Mouse (Mus musculus) midbrain, postnatal 0 days (tissue): ENCODE measurements around the gene Spdye4c. TPM values are rescaled to one million over a fixed set of nuclear protein-coding genes. Genes with fewer than 3 reads are reported as not detected.

ENCODE experiments used
- ATAC-seq: fragments of 200-750 bp; cut with Nextera tagmentation; 2 replicates; pipeline ENCODE4 v1.8.0; 2017; ENCODE audit warnings: moderate number of reproducible peaks, mild to moderate bottlenecking, moderate TSS enrichment, moderate library complexity; ENCODE audit not compliant: low FRiP score
- DNase-seq: peaks from one replicate; pipeline ENCODE4 v3.0.0-alpha.2; 2015; ENCODE audit warnings: low spot score
- H3K27ac ChIP-seq: fragments of 300-500 bp; sonication (generic); 2 replicates; pipeline ENCODE4 v1.5.1; 2014; ENCODE audit warnings: low read depth, mild to moderate bottlenecking, low read length, mixed read lengths
- H3K27me3 ChIP-seq: fragments of 300-500 bp; sonication (generic); 2 replicates; pipeline ENCODE4 v1.6.1; 2014; ENCODE audit warnings: low read length, control low read depth, mixed read lengths; ENCODE audit not compliant: insufficient read depth
- H3K36me3 ChIP-seq: fragments of 300-500 bp; sonication (generic); 2 replicates; pipeline ENCODE4 v1.6.1; 2014; ENCODE audit warnings: low read length, control low read depth, mixed read lengths; ENCODE audit not compliant: insufficient read depth
- H3K4me1 ChIP-seq: fragments of 300-500 bp; sonication (generic); 2 replicates; pipeline ENCODE4 v1.6.1; 2014; ENCODE audit warnings: mild to moderate bottlenecking, control low read depth, antibody characterized with exemption, low read length, mixed read lengths; ENCODE audit not compliant: insufficient read depth
- H3K4me2 ChIP-seq: fragments of 300-500 bp; sonication (generic); 2 replicates; pipeline ENCODE4 v1.6.1; 2014; ENCODE audit warnings: low read depth, mild to moderate bottlenecking, low read length, mixed read lengths; ENCODE audit not compliant: poor library complexity, severe bottlenecking
- H3K4me3 ChIP-seq: fragments of 300-500 bp; sonication (generic); 2 replicates; pipeline ENCODE4 v1.5.1; 2014; ENCODE audit warnings: low read depth, mild to moderate bottlenecking, low read length, moderate library complexity
- H3K9ac ChIP-seq: fragments of 300-500 bp; sonication (generic); replicated peaks from 2 replicates; pipeline ENCODE4 v1.6.1; 2014; ENCODE audit warnings: mild to moderate bottlenecking, low read length, moderate library complexity, mixed read lengths; ENCODE audit not compliant: poor library complexity, severe bottlenecking
- H3K9me3 ChIP-seq: fragments of 300-500 bp; sonication (generic); 2 replicates; pipeline ENCODE4 v1.6.1; 2016; ENCODE audit warnings: low read length, control low read depth
- CTCF ChIP-seq: IDR thresholded peaks from 2 replicates; pipeline ENCODE4 v1.5.1; 2016; ENCODE audit warnings: antibody characterized with exemption, mild to moderate bottlenecking
- WGBS: fragments of 180-500 bp; shearing (Covaris S2); extraction: QIAGEN DNeasy Blood & Tissue Kit; methylation state at CpG from one replicate; pipeline ENCODE4 v1.1.7; 2014; 5-methylcytosine and 5-hydroxymethylcytosine counted together
- polyA plus RNA-seq: library from polyadenylated mRNA; unstranded; fragments of >200 nt; fragmentation: Nextera tagmentation; extraction: Ambion mirVana; gene quantifications from 2 replicates; pipeline ENCODE4 v1.2.1, GENCODE M21; 2015
- total RNA-seq: library from RNA; depleted of rRNA; stranded (reverse); fragments of >200 nt; gene quantifications from 2 replicates; pipeline ENCODE4 v1.2.3, GENCODE M21; 2014; rRNA removed

Spdye4c gene
- total and polyA plus RNA-seq, 2 experiments from 2014 or later, result not detected

- WGBS, result 88% methylated on average over 5 of the region's 5 CpGs
- Histone ChIP-seq H3K36me3 (peaks cover 59% of the 10 kb centered on the region), H3K27me3 (no peaks in the 10 kb centered on the region)
These were observed 22.4 kb downstream of the Spdye4c start for GRCm38 (mm10) chr2:128613365-128613764.

GRCm38 (mm10) chr2:128615366-128615765 is 24.4 kb downstream of the Spdye4c start:
- WGBS, result 95% methylated on average over 4 of the region's 4 CpGs
- no peaks in the 10 kb centered on the region for H3K9me3 ChIP-seq
- no peak for DNase-seq
- no peak overlapping the region for H3K27ac ChIP-seq
- ATAC-seq, result no peak
- H3K4me1 ChIP-seq, result no peaks in the 10 kb centered on the region
- H3K4me2 ChIP-seq, result no peak overlapping the region
- H3K9ac ChIP-seq, result no peak overlapping the region
- no peak for TF ChIP-seq CTCF
- no peak overlapping the region for H3K4me3 ChIP-seq
- H3K36me3 ChIP-seq, result peaks cover 79% of the 10 kb centered on the region
- no peaks in the 10 kb centered on the region for H3K27me3 ChIP-seq

More at GRCm38 (mm10) chr2:128613365-128613764, 22.4 kb downstream of the Spdye4c start:
- H3K9ac ChIP-seq, result no peak overlapping the region
- ATAC-seq (no peak), DNase-seq (no peak)
- H3K4me2 ChIP-seq, result no peak overlapping the region
- H3K4me1 ChIP-seq, result no peaks in the 10 kb centered on the region
- TF ChIP-seq CTCF, result no peak
- H3K27ac ChIP-seq, result no peak overlapping the region
- H3K4me3 ChIP-seq, result no peak overlapping the region
- H3K9me3 ChIP-seq, result no peaks in the 10 kb centered on the region

GRCm38 (mm10) chr2:128620578-128620977 is 29.6 kb downstream of the Spdye4c start:
- 100% methylated on average over 1 of the region's 1 CpGs for WGBS
- H3K36me3 ChIP-seq, result peaks cover 76% of the 10 kb centered on the region
- H3K27ac ChIP-seq, result no peak overlapping the region

More at GRCm38 (mm10) chr2:128620578-128620977, 29.6 kb downstream of the Spdye4c start:
- no peaks in the 10 kb centered on the region for H3K4me1 ChIP-seq
- H3K27me3 ChIP-seq, result no peaks in the 10 kb centered on the region
- no peak overlapping the region for H3K4me3 ChIP-seq
- no peak for TF ChIP-seq CTCF
- DNase-seq (no peak), ATAC-seq (no peak)
- no peaks in the 10 kb centered on the region for H3K9me3 ChIP-seq
- H3K9ac ChIP-seq, result no peak overlapping the region
- no peak overlapping the region for H3K4me2 ChIP-seq

Other genes starting within 250 kb of the Spdye4c start
- gene Anapc1, start 96.2 kb downstream of the Spdye4c start, total RNA-seq, result 65.2 and 81.1 TPM in 2 replicates
- gene Anapc1, start 96.2 kb downstream of the Spdye4c start, polyA plus RNA-seq, result 22.1 and 25.3 TPM in 2 replicates
- gene Mertk, start 107.7 kb downstream of the Spdye4c start, total RNA-seq, result 6.2 and 7.7 TPM in 2 replicates
- 2.0 and 2.6 TPM in 2 replicates for gene Mertk, start 107.7 kb downstream of the Spdye4c start, polyA plus RNA-seq
- gene Tmem87b, start 226.9 kb downstream of the Spdye4c start, total RNA-seq, result 27.7 and 32.3 TPM in 2 replicates
- gene Tmem87b, start 226.9 kb downstream of the Spdye4c start, polyA plus RNA-seq, result 34.8 and 35.7 TPM in 2 replicates